Mouse (Mus musculus) neural tube, embryonic 13.5 days (tissue): Measurements from ENCODE around the gene Hmgn3. TPM values are rescaled to one million over a fixed set of nuclear protein-coding genes. Genes with fewer than 3 reads are reported as not detected.

Experiments
- ATAC-seq: fragments of 200-750 bp; cut with Nextera tagmentation; 2 replicates; pipeline ENCODE4 v1.8.0; 2017; ENCODE audit warnings: low read depth, mild to moderate bottlenecking, moderate TSS enrichment, moderate library complexity
- H3K27ac ChIP-seq: fragments of 300-500 bp; sonication (generic); replicated peaks from 2 replicates; pipeline ENCODE4 v1.5.1; 2015; ENCODE audit warnings: moderate library complexity, mild to moderate bottlenecking, inconsistent platforms
- H3K27me3 ChIP-seq: fragments of 300-500 bp; sonication (generic); 2 replicates; pipeline ENCODE4 v1.6.1; 2015; ENCODE audit warnings: mild to moderate bottlenecking, inconsistent platforms
- H3K36me3 ChIP-seq: fragments of 300-500 bp; sonication (generic); 2 replicates; pipeline ENCODE4 v1.6.1; 2015; ENCODE audit warnings: mild to moderate bottlenecking, inconsistent platforms
- H3K4me1 ChIP-seq: fragments of 300-500 bp; sonication (generic); replicated peaks from 2 replicates; pipeline ENCODE4 v1.6.1; 2015; ENCODE audit warnings: inconsistent platforms
- H3K4me2 ChIP-seq: fragments of 300-500 bp; sonication (generic); 2 replicates; pipeline ENCODE4 v1.6.1; 2015; ENCODE audit warnings: inconsistent platforms, mild to moderate bottlenecking, moderate library complexity
- H3K4me3 ChIP-seq: fragments of 300-500 bp; sonication (generic); 2 replicates; pipeline ENCODE4 v1.5.1; 2015; ENCODE audit warnings: mild to moderate bottlenecking, inconsistent platforms
- H3K9ac ChIP-seq: fragments of 300-500 bp; sonication (generic); 2 replicates; pipeline ENCODE4 v1.6.1; 2015; ENCODE audit warnings: moderate library complexity, mild to moderate bottlenecking, inconsistent platforms
- H3K9me3 ChIP-seq: fragments of 300-500 bp; sonication (generic); 2 replicates; pipeline ENCODE4 v1.6.1; 2016; ENCODE audit warnings: inconsistent platforms
- WGBS: fragments of 180-500 bp; shearing (Covaris S2); methylation state at CpG from one replicate; pipeline ENCODE4 v1.1.7; 2015; 5-methylcytosine and 5-hydroxymethylcytosine counted together
- polyA plus RNA-seq: library from polyadenylated mRNA; unstranded; fragments of >200 nt; fragmentation: Nextera tagmentation; extraction: Ambion mirVana; gene quantifications from 2 replicates; pipeline ENCODE4 v1.2.1, GENCODE M21; 2015

The Hmgn3 gene
- polyA plus RNA-seq, 1 experiment from 2014 or later, result 98.9 TPM

GRCm38 (mm10) chr9:83094649-83095336 lies 51.7 kb downstream of the Hmgn3 start:
- ATAC-seq, result no peak
- H3K27ac ChIP-seq, result no peak overlapping the region
- 88% methylated on average over 3 of the region's 3 CpGs for WGBS
- no peaks in the 10 kb centered on the region for H3K9me3 ChIP-seq
- H3K4me1 ChIP-seq, result no peaks in the 10 kb centered on the region
- no peaks in the 10 kb centered on the region for H3K36me3 ChIP-seq
- no peak overlapping the region for H3K4me3 ChIP-seq
- no peak overlapping the region for H3K4me2 ChIP-seq
- no peak overlapping the region for H3K9ac ChIP-seq
- H3K27me3 ChIP-seq, result no peaks in the 10 kb centered on the region

GRCm38 (mm10) chr9:83083790-83084469 lies 62.6 kb downstream of the Hmgn3 start:
- Histone ChIP-seq H3K9ac (no peak overlapping the region), H3K27me3 (no peaks in the 10 kb centered on the region), H3K27ac (no peak overlapping the region), H3K4me2 (no peak overlapping the region), H3K9me3 (no peaks in the 10 kb centered on the region), H3K36me3 (no peaks in the 10 kb centered on the region), H3K4me3 (no peak overlapping the region), H3K4me1 (no peaks in the 10 kb centered on the region)
- no peak for ATAC-seq
- WGBS, result 63% methylated on average over 7 of the region's 7 CpGs

- Histone ChIP-seq H3K4me3 (no peak overlapping the region), H3K36me3 (no peaks in the 10 kb centered on the region), H3K27ac (no peak overlapping the region), H3K9ac (no peak overlapping the region), H3K9me3 (no peaks in the 10 kb centered on the region), H3K4me2 (no peak overlapping the region), H3K4me1 (no peaks in the 10 kb centered on the region), H3K27me3 (no peaks in the 10 kb centered on the region)
- ATAC-seq, result no peak
- WGBS, result 70% methylated on average over 5 of the region's 5 CpGs
Observed at GRCm38 (mm10) chr9:83083091-83083490, 63.4 kb downstream of the Hmgn3 start.

GRCm38 (mm10) chr9:83082296-83082695 lies 64.2 kb downstream of the Hmgn3 start:
- Histone ChIP-seq H3K4me2 (no peak overlapping the region), H3K27ac (no peak overlapping the region), H3K27me3 (no peaks in the 10 kb centered on the region), H3K9me3 (no peaks in the 10 kb centered on the region), H3K36me3 (no peaks in the 10 kb centered on the region), H3K9ac (no peak overlapping the region), H3K4me3 (no peak overlapping the region), H3K4me1 (no peaks in the 10 kb centered on the region)
- ATAC-seq, result no peak
- 84% methylated on average over 6 of the region's 6 CpGs for WGBS

GRCm38 (mm10) chr9:83079724-83080123 lies 66.8 kb downstream of the Hmgn3 start:
- no peaks in the 10 kb centered on the region for H3K9me3 ChIP-seq
- no peak for ATAC-seq
- H3K27me3 ChIP-seq, result no peaks in the 10 kb centered on the region
- H3K27ac ChIP-seq, result no peak overlapping the region
- no peak overlapping the region for H3K4me2 ChIP-seq
- H3K36me3 ChIP-seq, result no peaks in the 10 kb centered on the region
- 90% methylated on average over 3 of the region's 3 CpGs for WGBS
- H3K4me1 ChIP-seq, result no peaks in the 10 kb centered on the region
- H3K9ac ChIP-seq, result no peak overlapping the region
- no peak overlapping the region for H3K4me3 ChIP-seq

GRCm38 (mm10) chr9:83068246-83068645 lies 78.2 kb downstream of the Hmgn3 start:
- H3K4me3 ChIP-seq, result no peak overlapping the region

GRCm38 (mm10) chr9:83061289-83061688 lies 85.2 kb downstream of the Hmgn3 start:
- H3K36me3 ChIP-seq, result no peaks in the 10 kb centered on the region
- no peak for ATAC-seq
- H3K27me3 ChIP-seq, result no peaks in the 10 kb centered on the region
- WGBS, result 81% methylated on average over 11 of the region's 11 CpGs
- H3K9me3 ChIP-seq, result no peaks in the 10 kb centered on the region
- H3K4me1 ChIP-seq, result no peaks in the 10 kb centered on the region
- no peak overlapping the region for H3K9ac ChIP-seq
- H3K4me3 ChIP-seq, result no peak overlapping the region
- H3K4me2 ChIP-seq, result no peak overlapping the region
- H3K27ac ChIP-seq, result no peak overlapping the region

More at GRCm38 (mm10) chr9:83068246-83068645, 78.2 kb downstream of the Hmgn3 start:
- Histone ChIP-seq H3K27me3 (no peaks in the 10 kb centered on the region), H3K36me3 (no peaks in the 10 kb centered on the region), H3K27ac (no peak overlapping the region), H3K4me1 (no peaks in the 10 kb centered on the region), H3K9me3 (no peaks in the 10 kb centered on the region), H3K4me2 (no peak overlapping the region), H3K9ac (no peak overlapping the region)
- 90% methylated on average over 5 of the region's 5 CpGs for WGBS
- ATAC-seq, result no peak

Other genes starting within 250 kb of the Hmgn3 start
- 96.7 and 105 TPM in 2 replicates for gene Phip, start 171.2 kb downstream of the Hmgn3 start, polyA plus RNA-seq